Mouse (Mus musculus) lung, adult 2 months (tissue): ENCODE measurements at regions not wholly inside any gene's neighbourhood (a gene's known extent, or its start where the extent isn't known, plus 50 kb on each side); places are given as distances from the start of the nearest gene placed in this dataset.

Experiments used
- CTCF ChIP-seq: fragments of 200-500 bp; IDR thresholded peaks from 2 replicates; pipeline ENCODE4 v1.5.1; 2011; ENCODE audit warnings: mild to moderate bottlenecking, low read length, control low read depth; ENCODE audit not compliant: insufficient read depth
- POLR2A ChIP-seq: fragments of 200-500 bp; IDR thresholded peaks from 2 replicates; pipeline ENCODE4 v1.6.1; 2011; ENCODE audit warnings: low read depth, mild to moderate bottlenecking, control low read depth, low read length, borderline replicate concordance; ENCODE audit errors: extremely low read depth

GRCm38 (mm10) chr3:34443307-34443706 is 206.9 kb upstream of the Sox2 start:
- TF ChIP-seq CTCF (no peak), POLR2A (no peak)
